Mouse (Mus musculus) hindbrain, postnatal 0 days (tissue): ENCODE results near the gene Vsir. TPM values are rescaled to one million over a fixed set of nuclear protein-coding genes. Genes with fewer than 3 reads are reported as not detected.
A peak's percentile ranks its signal among the peaks of the same experiment; 100 is the strongest.

Experiments
- ATAC-seq: fragments of 200-750 bp; cut with Nextera tagmentation; 2 replicates; pipeline ENCODE4 v1.8.0; 2017; ENCODE audit warnings: mild to moderate bottlenecking, moderate TSS enrichment, moderate library complexity
- DNase-seq: peaks from one replicate; pipeline ENCODE4 v3.0.0-alpha.2; 2015; ENCODE audit warnings: low spot score
- H3K27ac ChIP-seq: fragments of 300-500 bp; sonication (generic); 2 replicates; pipeline ENCODE4 v1.5.1; 2014; ENCODE audit warnings: mild to moderate bottlenecking
- H3K27me3 ChIP-seq: fragments of 300-500 bp; sonication (generic); 2 replicates; pipeline ENCODE4 v1.6.1; 2014; ENCODE audit warnings: low read length, mixed read lengths; ENCODE audit not compliant: insufficient read depth
- H3K36me3 ChIP-seq: fragments of 300-500 bp; sonication (generic); 2 replicates; pipeline ENCODE4 v1.6.1; 2014; ENCODE audit warnings: low read length, mixed read lengths; ENCODE audit not compliant: insufficient read depth
- H3K4me1 ChIP-seq: fragments of 300-500 bp; sonication (generic); 2 replicates; pipeline ENCODE4 v1.6.1; 2014; ENCODE audit warnings: antibody characterized with exemption, low read length, mixed read lengths; ENCODE audit not compliant: insufficient read depth
- H3K4me2 ChIP-seq: fragments of 300-500 bp; sonication (generic); 2 replicates; pipeline ENCODE4 v1.6.1; 2014; ENCODE audit warnings: low read depth, mild to moderate bottlenecking, low read length, moderate library complexity, mixed read lengths
- H3K4me3 ChIP-seq: fragments of 300-500 bp; sonication (generic); 2 replicates; pipeline ENCODE4 v1.5.1; 2014; ENCODE audit warnings: low read length
- H3K9ac ChIP-seq: fragments of 300-500 bp; sonication (generic); replicated peaks from 2 replicates; pipeline ENCODE4 v1.6.1; 2014; ENCODE audit warnings: mild to moderate bottlenecking, low read length, moderate library complexity, mixed read lengths
- H3K9me3 ChIP-seq: fragments of 300-500 bp; sonication (generic); 2 replicates; pipeline ENCODE4 v1.6.1; 2016; ENCODE audit warnings: low read length, mixed read lengths
- CTCF ChIP-seq: IDR thresholded peaks from 2 replicates; pipeline ENCODE4 v1.5.1; 2016; ENCODE audit warnings: antibody characterized with exemption, control low read depth, low read depth
- WGBS: fragments of 180-500 bp; shearing (Covaris S2); extraction: QIAGEN DNeasy Blood & Tissue Kit; methylation state at CpG from one replicate; pipeline ENCODE4 v1.1.7; 2014; 5-methylcytosine and 5-hydroxymethylcytosine counted together
- polyA plus RNA-seq: library from polyadenylated mRNA; unstranded; fragments of >200 nt; fragmentation: Nextera tagmentation; extraction: Ambion mirVana; gene quantifications from 2 replicates; pipeline ENCODE4 v1.2.1, GENCODE M21; 2015
- total RNA-seq: library from RNA; depleted of rRNA; stranded (reverse); fragments of >200 nt; gene quantifications from 2 replicates; pipeline ENCODE4 v1.2.3, GENCODE M21; 2014

Vsir gene
- total and polyA plus RNA-seq, 2 experiments from 2014 or later = 4.8 to 19.2 TPM

DNA sequence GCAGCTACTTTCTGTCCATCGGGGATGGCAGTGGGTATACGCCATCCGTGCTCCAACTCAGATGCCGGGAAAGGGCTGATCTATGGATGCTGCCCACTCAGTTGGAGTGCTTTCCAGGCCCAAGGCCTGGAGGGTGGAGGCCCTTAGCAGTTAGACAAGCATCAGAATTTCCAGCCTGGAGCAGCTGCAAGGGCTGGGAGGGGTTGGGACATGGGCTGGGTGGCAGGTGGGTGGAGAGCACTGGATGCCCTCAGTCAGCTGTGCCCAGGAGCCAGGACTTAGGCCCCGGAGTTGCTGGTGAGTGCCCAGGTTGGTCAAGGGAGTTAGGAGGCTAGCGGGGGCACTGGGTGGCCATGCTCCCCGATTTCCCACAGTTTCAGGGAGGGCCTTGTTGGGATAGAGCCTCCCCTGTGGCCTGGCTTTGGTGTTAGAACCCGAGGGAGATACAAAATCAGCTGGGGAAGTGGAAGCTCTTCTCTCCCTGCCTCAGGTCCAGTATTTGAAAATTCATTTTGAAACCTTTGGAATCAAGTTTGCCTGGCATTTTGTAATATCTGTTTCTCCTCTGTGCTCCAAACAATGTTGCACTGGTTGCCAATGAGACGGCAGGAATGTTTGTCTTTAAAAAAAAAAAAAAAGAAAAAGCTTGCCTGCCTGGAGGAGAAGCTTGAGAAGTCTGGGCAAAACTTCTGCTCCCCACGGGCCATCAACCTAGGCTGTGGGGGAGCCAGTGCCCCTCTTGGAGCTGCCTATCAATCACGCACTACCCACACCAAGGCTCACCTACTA is 54.0 kb downstream of the Vsir start:
- WGBS = 62% methylated on average over 11 of the region's 11 CpGs
- Histone ChIP-seq H3K4me1 (0 out of 2 replicates have a peak, but pooled peaks cover 9% of the 10 kb centered on the region), H3K9ac (no peak overlapping the region; the same call in 1 of the 2 replicates), H3K9me3 (no peaks in the 10 kb centered on the region), H3K4me3 (no peak overlapping the region), H3K27me3 (no peaks in the 10 kb centered on the region), H3K36me3 (no peaks in the 10 kb centered on the region), H3K4me2 (no peak overlapping the region), H3K27ac (peak overlapping the region; percentile 42; the same call in 1 of the 2 replicates)
- no peak for ATAC-seq
- DNase-seq = no peak
- TF ChIP-seq CTCF = no peak

DNA sequence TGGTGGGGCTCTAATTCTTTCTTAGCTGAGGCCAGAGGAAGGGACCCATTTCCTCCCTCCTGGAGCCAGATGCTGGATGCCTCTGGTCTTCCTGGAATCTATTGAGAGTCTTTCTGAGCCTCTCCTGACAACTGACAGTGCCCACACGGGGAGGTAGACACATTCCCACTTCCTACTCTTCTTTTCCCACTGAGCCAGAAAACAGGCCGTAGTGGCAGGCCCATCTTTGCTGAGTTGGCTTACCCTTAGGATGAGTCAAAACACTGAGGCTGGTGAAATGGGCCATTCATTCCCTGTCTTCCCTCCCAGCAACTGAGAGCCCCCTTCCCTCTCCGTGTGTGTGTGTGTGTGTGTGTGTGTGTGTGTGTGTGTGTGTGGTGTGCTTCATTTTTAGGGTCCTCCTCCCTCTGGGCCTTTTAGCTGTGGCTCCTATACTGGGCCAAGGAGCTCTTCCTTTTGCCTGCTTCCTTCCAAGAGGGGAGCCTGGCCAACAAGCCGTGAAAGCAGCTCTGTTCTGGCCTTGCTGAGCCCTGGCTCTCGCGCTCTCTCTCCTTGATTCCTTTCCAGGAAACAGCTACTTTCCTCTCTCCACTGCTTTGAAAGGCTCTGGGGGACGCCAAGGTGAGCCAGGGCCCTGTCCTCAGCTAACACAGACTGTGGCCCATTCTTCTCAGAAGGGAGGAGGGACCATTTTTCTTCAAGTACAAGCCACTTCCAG is 59.0 kb downstream of the Vsir start:
- H3K4me3 ChIP-seq = no peak overlapping the region
- no peak overlapping the region for H3K4me2 ChIP-seq
- 28% methylated on average over 7 of the region's 7 CpGs for WGBS
- peak overlapping the region; percentile 45; the same call in 1 of the 2 replicates for H3K27ac ChIP-seq
- ATAC-seq = peak; percentile 79
- H3K36me3 ChIP-seq = no peaks in the 10 kb centered on the region
- DNase-seq = peak; percentile 67
- H3K4me1 ChIP-seq = 0 out of 2 replicates have a peak, but pooled peaks cover 14% of the 10 kb centered on the region
- TF ChIP-seq CTCF = no peak
- no peaks in the 10 kb centered on the region for H3K27me3 ChIP-seq
- H3K9ac ChIP-seq = no peak overlapping the region
- H3K9me3 ChIP-seq = no peaks in the 10 kb centered on the region

DNA sequence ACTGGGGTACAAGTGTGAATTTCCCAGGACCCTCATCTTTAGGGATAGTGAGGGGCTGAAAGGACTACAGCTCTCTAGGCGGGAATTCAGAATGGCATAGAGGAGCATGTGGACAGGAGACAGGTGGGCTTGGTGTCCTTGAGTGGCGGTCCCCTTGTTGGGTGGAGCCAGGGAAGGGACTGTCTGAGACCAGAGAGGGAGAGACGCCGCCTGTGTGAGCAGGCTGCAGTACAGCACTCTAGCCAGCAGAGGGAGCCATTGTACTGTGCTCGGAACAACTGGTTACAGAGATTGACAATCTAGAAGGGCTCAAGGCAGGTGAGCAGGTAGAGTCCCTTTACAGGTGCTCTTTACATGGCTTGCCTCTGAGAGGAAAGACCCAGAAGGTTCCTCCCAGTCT is 61.2 kb downstream of the Vsir start:
- Histone ChIP-seq H3K27ac (no peak overlapping the region), H3K4me2 (no peak overlapping the region), H3K27me3 (no peaks in the 10 kb centered on the region), H3K9ac (no peak overlapping the region), H3K4me1 (0 out of 2 replicates have a peak, but pooled peaks cover 14% of the 10 kb centered on the region), H3K4me3 (no peak overlapping the region), H3K36me3 (no peaks in the 10 kb centered on the region), H3K9me3 (no peaks in the 10 kb centered on the region)
- DNase-seq (peak; percentile 78), ATAC-seq (peak; percentile 36; the same call in 1 of the 2 replicates)
- WGBS = 2% methylated on average over 5 of the region's 5 CpGs
- TF ChIP-seq CTCF = peak; percentile 100

DNA sequence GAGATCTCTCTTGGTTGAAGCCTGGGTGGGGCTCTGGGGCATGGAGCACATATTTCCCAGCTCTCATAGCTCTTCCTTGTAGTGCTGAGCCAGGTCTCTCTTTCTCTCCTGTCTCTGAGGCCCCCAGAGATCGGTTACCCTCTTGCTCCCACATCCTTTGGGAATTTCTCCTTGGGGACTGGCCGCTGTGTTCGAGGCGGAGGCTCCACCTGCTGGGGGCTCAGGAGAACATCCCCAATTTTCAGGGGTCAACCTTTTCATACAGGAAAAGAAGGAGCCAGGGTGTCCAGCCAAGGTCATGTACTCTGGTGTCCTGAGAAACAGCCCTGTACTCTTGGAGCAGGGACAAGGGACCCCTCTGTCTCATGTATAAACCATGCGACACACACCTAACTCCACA is 65.1 kb downstream of the Vsir start:
- Histone ChIP-seq H3K27me3 (no peaks in the 10 kb centered on the region), H3K9me3 (no peaks in the 10 kb centered on the region), H3K4me1 (0 out of 2 replicates have a peak, but pooled peaks cover 5% of the 10 kb centered on the region), H3K36me3 (no peaks in the 10 kb centered on the region), H3K27ac (no peak overlapping the region), H3K9ac (no peak overlapping the region), H3K4me3 (no peak overlapping the region), H3K4me2 (no peak overlapping the region)
- ATAC-seq (no peak), DNase-seq (peak; percentile 62)
- 32% methylated on average over 5 of the region's 5 CpGs for WGBS
- peak; percentile 65 for TF ChIP-seq CTCF

DNA sequence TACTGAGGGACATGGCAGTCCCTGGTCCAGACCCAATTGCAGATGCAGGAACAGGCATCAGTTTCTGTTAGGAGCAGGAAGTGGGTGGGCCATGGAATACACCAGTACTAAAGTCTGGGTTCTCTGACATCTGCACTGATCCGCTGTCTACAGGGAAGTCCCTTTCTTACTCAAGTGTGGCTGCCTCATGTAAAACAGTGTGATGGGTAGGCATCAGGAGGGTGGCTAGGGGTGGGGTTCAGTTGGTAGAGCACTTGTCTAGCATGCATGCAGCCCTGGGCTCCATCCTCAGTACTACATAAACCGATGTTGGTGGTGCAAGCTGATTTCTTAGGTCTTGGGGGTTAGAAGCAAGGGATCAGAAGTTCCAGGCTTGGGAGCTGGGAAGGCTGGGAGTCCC is 67.1 kb downstream of the Vsir start:
- no peak for ATAC-seq
- H3K36me3 ChIP-seq = no peaks in the 10 kb centered on the region

DNA sequence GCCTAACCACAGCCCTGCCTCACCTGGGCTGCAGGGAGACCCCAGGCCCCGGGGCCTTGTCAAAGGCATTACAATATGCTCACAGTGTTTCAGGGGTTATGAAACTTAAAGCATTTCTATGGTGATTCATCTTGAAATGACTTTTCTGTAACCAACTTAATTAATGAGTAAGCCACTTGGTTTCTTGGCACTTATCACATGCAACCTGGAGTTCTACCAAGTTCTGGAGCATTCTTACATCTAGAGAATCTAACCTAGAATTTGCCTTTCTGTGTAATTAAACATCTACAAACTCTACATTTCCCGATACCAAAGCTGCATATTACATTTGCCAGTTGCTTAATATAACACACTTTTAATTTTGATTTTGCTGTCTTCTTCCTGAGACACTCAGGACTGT is 70.4 kb downstream of the Vsir start:
- no peak for TF ChIP-seq CTCF
- H3K4me3 ChIP-seq = no peak overlapping the region
- no peak overlapping the region for H3K9ac ChIP-seq
- DNase-seq = no peak
- WGBS = 94% methylated on average over 2 of the region's 2 CpGs
- H3K27ac ChIP-seq = no peak overlapping the region
- no peaks in the 10 kb centered on the region for H3K9me3 ChIP-seq
- no peak for ATAC-seq
- H3K27me3 ChIP-seq = no peaks in the 10 kb centered on the region
- no peaks in the 10 kb centered on the region for H3K36me3 ChIP-seq
- H3K4me1 ChIP-seq = no peaks in the 10 kb centered on the region
- no peak overlapping the region for H3K4me2 ChIP-seq

More for the DNA sequence above, 67.1 kb downstream of the Vsir start:
- no peaks in the 10 kb centered on the region for H3K4me1 ChIP-seq
- 94% methylated on average over 2 of the region's 2 CpGs for WGBS
- TF ChIP-seq CTCF = no peak
- no peak overlapping the region for H3K9ac ChIP-seq
- no peaks in the 10 kb centered on the region for H3K27me3 ChIP-seq
- H3K9me3 ChIP-seq = no peaks in the 10 kb centered on the region
- H3K27ac ChIP-seq = no peak overlapping the region
- DNase-seq = no peak
- H3K4me2 ChIP-seq = no peak overlapping the region
- no peak overlapping the region for H3K4me3 ChIP-seq
